Mouse (Mus musculus) gastrocnemius, postnatal 36 days (tissue): ENCODE measurements around the gene Snd1. TPM values are rescaled to one million over a fixed set of nuclear protein-coding genes. Genes with fewer than 3 reads are reported as not detected.
"Not testable (repeated sequence)": the region's sequence is repeated elsewhere in the genome, so short reads cannot be mapped to it uniquely, and the experiment has no call there.

Experiments
- DNase-seq, 2 experiments: peaks; one replicate each; pipeline ENCODE4 v3.0.0; 2022
- intact Hi-C: fragments of 180-260 bp; cut with DNase I; formaldehyde crosslinking; loops from one replicate; pipeline ENCODE4 v1.15.1; 2025
- total RNA-seq, 2 experiments: library from RNA; stranded (reverse); gene quantifications; 2 replicates each; pipeline ENCODE4 v1.2.3; 2021

Snd1 gene
- total RNA-seq, 2 experiments from 2014 or later = 38.8 to 38.9 TPM

- intact Hi-C loops = no loop called here
- DNase-seq = no peak
Observed at GRCm38 (mm10) chr6:28923091-28923824, 448.3 kb downstream of the Snd1 start.

DNA sequence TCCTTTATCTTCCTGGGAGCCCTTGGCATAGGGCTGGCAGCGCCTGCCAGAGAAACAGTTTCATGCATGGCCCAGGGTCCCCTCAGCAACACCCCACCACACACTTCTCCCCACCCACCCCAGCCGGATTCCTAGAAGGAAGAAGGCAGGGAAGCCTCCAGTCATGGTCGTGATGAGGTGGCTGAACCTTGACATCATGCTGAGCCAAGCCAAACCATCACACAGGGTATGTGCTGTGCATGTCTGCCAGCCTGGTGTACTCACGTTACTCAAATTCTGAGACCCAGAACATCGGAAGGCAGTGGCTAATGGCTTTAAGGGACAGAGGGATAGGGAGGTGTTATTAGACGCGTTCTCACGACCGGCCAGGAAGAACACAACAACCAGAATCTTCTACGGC lies 448.9 kb downstream of the Snd1 start:
- intact Hi-C loops = no loop called here
- DNase-seq = no peak

DNA sequence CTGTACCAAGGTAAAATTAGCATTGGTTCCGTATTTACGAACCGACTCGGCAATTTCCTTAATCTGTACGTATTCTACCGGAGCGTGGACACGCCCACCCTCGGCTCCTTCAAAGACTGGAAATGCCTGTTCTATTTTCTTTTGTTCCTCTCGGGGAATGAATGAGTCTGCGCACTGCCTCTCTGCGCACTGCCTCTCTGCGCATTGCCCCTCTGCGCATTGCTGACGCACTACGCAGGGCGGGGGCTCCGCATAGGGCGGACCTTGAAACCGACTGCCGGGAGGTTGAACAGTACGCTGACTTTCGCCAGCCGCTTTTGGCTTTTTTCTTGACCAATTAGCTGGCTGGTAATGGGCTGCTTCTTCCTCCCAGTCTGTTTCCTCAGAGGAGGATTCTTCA lies 453.0 kb downstream of the Snd1 start:
- intact Hi-C loops, DNase-seq: not testable (repeated sequence)

DNA sequence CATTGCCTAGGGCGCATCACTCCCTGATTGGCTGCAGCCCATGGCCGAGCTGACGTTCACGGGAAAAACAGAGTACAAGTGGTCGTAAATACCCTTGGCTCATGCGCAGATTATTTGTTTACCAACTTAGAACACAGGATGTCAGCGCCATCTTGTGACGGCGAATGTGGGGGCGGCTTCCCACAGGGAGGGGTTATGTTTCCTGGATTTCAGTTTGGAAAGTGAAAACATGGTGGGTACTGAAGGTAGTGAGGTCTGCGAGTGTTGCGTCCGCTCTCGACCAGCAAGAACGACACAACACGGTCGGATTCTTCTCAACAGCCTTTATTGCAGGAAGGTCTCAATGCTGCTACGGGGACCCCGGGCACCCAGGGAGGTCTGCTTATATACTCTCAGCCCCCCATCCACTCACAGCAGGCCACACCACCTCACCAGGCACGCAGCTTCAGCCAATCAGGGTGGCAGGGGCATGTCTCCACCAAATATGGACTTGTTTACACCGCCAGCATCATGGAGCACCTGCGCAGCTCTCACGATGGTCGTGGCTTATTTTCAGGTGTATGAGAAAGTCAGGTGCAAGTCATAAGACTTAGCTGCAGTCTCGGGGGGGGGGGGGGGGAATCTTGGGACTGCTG lies 454.3 kb downstream of the Snd1 start:
- DNase-seq, intact Hi-C loops: not testable (repeated sequence)

DNA sequence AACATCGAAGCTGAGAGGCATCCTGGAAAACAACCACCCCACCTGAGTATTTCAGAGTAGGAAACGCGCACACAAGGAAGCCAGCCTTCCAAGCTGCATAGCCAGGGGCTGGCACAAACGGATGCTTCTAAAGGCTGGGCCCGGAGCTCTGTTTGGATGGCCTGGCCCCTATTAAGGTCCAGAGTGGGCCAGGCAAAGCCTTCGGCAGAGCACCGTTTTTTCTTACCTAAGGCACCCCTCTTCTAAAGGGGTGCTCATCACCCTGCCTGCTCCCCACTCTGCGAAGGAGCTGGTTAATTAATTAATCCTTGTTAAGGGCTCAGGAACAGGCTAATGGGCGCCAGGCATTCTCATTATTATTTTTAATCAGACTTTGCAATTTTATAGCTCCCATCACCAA lies 456.3 kb downstream of the Snd1 start:
- no peak for DNase-seq
- intact Hi-C loops = no loop called here

GRCm38 (mm10) chr6:28931636-28932327 lies 456.8 kb downstream of the Snd1 start:
- no peak for DNase-seq
- intact Hi-C loops = no loop called here

GRCm38 (mm10) chr6:28932328-28932937 lies 457.5 kb downstream of the Snd1 start:
- intact Hi-C loops = no loop called here
- no peak for DNase-seq

DNA sequence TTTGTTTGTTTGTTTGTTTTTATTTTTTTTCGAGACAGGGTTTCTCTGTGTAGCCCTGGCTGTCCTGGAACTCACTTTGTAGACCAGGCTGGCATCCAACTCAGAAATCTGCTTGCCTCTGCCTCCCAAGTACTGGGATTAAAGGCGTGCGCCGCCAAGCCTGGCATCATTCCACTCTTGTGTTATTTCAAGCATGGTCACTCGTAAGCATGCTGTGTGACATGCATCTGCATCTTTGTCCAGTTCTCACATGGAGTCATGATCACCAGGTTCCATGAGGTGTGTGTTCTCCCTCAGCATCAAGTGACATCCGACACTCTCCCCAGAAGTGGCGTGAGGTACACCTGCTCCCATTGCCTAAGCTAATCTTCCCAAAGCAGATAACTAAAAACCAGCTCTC lies 460.8 kb downstream of the Snd1 start:
- DNase-seq = no peak
- intact Hi-C loops = no loop called here

DNA sequence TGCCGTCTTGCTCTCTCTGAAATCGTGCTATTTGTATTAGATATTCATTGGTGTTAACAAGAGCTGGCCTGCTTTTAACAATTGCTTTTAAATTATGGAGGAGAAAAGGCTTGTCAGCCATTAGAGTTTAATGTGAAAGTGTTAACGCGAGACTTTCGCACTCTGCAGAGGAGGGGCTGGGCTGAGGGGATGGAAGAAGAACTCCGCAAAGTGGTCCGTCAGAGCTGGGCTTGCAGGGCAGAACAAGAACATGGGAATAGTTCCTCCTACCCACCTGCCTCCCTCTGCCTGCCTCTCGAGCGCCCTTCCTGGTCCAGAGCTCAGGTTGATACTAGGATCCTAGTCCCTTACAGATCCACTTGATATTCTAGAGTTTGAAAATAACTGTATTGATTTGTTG lies 472.3 kb downstream of the Snd1 start:
- no peak for DNase-seq
- intact Hi-C loops = loop anchor here (10.0 kb wide), 1 partner anchor 198 kb away; no protein-coding TSS in a partner anchor

DNA sequence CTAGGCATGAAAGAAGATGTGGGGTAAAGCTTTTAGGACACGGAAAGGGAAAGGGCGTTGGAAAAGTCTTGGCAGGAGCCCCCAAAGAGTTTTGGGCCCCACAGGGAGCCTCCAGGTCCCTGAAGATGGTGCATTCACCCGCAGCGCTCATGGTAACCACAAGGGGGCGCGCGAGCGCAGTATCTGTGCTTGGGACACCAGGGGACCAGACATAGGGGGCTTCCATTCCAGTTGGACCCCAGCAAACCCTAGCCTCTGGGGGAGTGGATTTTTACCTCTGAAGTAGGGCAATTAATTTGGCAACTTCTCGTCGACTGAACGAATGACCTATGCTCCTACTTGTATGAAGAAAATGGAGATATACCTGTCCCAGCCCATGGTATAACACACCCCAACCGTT lies 474.3 kb downstream of the Snd1 start:
- intact Hi-C loops = loop anchor here (2.0 to 10.0 kb wide), 2 partner anchors 76 to 196 kb away; no protein-coding TSS in a partner anchor

GRCm38 (mm10) chr6:28955581-28955980 lies 480.6 kb downstream of the Snd1 start:
- DNase-seq = peak; percentile 28 to 45
- intact Hi-C loops = no loop called here

More for the DNA sequence above, 474.3 kb downstream of the Snd1 start:
- peak; percentile 54 to 61 for DNase-seq

- intact Hi-C loops = no loop called here
- no peak for DNase-seq
Observed at GRCm38 (mm10) chr6:28957486-28957885, 482.5 kb downstream of the Snd1 start.

- no peak for DNase-seq
- intact Hi-C loops = no loop called here
Observed at GRCm38 (mm10) chr6:28963178-28963577, 488.2 kb downstream of the Snd1 start.

- DNase-seq = no peak
Observed at GRCm38 (mm10) chr6:28965264-28965663, 490.3 kb downstream of the Snd1 start.

DNA sequence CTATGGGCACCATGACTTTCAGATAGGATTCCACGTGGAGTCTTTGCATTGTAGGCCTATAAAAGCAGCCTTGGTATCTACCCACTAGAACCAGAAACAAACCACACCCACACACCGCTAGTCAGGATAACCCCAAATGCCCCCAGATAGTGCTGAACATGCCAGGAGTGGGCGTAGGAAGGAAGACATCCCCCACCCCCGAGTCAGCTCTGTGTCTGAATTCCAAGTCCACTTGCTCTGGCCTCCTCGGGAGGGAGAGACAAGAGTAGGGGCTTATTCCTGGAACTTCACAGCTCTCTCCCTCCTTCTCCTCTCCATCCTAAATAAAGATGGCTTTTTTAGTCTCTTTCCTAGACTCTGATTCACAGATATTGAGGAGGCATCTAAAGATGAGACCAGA lies 494.7 kb downstream of the Snd1 start:
- intact Hi-C loops = no loop called here
- no peak for DNase-seq

More at GRCm38 (mm10) chr6:28965264-28965663, 490.3 kb downstream of the Snd1 start:
- intact Hi-C loops = no loop called here

DNA sequence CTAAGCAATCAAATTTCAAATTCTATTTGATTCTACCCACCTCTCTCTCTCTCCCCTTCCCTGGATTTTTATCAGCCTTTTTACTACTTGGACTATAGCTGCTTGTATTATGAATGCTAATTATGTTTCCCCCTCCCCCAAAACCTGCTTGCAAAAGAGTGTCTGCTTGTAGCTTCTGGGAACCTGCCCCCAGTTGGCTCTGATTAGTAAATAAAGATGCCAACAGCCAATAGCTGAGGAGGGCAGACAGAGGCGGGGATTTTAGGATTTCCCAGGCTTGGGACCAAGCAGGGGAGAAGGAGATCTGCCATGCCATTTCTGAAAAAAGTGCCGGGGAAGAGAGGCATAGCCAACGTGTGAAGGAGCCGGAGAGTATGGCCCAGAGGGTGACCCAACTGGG lies 495.8 kb downstream of the Snd1 start:
- DNase-seq = no peak
- intact Hi-C loops = no loop called here

GRCm38 (mm10) chr6:28974498-28974897 lies 499.6 kb downstream of the Snd1 start:
- intact Hi-C loops = no loop called here
- DNase-seq = no peak

DNA sequence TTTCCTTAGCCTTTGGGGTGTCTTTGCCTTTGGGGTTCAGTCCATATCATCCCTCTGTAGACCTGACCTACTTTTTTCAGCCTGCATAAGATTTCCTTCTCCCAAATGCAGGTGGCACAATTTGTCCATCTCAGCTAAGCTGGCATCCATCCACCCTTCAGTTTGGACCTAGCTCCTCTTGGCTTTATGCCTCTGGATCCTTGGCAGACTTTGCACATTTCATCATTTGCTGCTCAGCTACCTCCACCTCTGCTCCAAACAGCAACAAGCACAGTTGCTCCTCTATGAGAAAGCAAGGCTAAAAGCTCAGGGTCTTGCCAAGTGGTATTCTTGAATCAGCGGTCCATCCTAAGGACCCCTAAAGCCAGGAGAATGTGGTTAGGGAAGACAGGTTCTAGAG lies 500.2 kb downstream of the Snd1 start:
- intact Hi-C loops = no loop called here
- DNase-seq = no peak

- intact Hi-C loops = no loop called here
- no peak for DNase-seq
Observed at GRCm38 (mm10) chr6:28978031-28978430, 503.1 kb downstream of the Snd1 start.

DNA sequence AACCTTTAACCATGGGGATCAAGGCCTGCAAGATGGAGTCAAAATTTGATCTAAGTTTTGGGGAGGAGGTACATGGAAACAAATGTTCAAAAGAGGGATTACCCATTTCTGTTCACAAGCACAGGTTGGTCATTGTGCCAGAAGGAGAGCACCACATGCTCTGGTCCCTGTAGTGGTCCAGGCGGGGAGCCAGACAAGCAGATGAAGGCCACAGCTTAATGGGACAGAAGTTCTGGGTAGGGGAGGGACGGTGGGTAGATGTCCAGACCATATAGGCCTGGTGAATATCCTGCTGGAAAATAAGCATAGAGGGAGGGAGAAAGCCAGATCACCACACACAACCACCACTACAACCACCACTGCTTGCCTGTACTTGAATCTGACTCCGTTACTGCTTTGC lies 503.9 kb downstream of the Snd1 start:
- intact Hi-C loops = no loop called here
- no peak for DNase-seq

GRCm38 (mm10) chr6:28979586-28979985 lies 504.6 kb downstream of the Snd1 start:
- no peak for DNase-seq

More at GRCm38 (mm10) chr6:28979586-28979985, 504.6 kb downstream of the Snd1 start:
- intact Hi-C loops = no loop called here
